Mouse (Mus musculus): Measurements from ENCODE around the gene Trmo. TPM values are rescaled to one million over a fixed set of nuclear protein-coding genes. Genes with fewer than 3 reads are reported as not detected.

The Trmo gene
- polyA plus RNA-seq, 1 experiment: 1.7 TPM

GRCm38 (mm10) chr4:46359539-46360253 lies 29.5 kb downstream of the Trmo start:
- Histone ChIP-seq H3K9me3 (ENCODE audit: control insufficient read depth, low read length) (peaks cover 4% of the 10 kb centered on the region), H3K27me3 (ENCODE audit: control insufficient read depth) (peaks cover 23% of the 10 kb centered on the region), H3K4me3 (replicated peaks) (no peak overlapping the region), H3K36me3 (ENCODE audit: control insufficient read depth) (no peaks in the 10 kb centered on the region), H3K4me1 (ENCODE audit: control insufficient read depth) (no peaks in the 10 kb centered on the region)
- no peak for TF ChIP-seq GATA1 (IDR thresholded peaks at IDR 0.05; ENCODE audit: low read length)
- TF ChIP-seq TAL1 (IDR thresholded peaks at IDR 0.05; ENCODE audit: low read length): no peak

GRCm38 (mm10) chr4:46356351-46357133 lies 32.7 kb downstream of the Trmo start:
- Histone ChIP-seq H3K4me1 (ENCODE audit: control insufficient read depth) (no peaks in the 10 kb centered on the region), H3K27me3 (ENCODE audit: control insufficient read depth) (peaks cover 44% of the 10 kb centered on the region), H3K9me3 (ENCODE audit: control insufficient read depth, low read length) (no peaks in the 10 kb centered on the region), H3K4me3 (replicated peaks) (no peak overlapping the region), H3K36me3 (ENCODE audit: control insufficient read depth) (no peaks in the 10 kb centered on the region)
- TF ChIP-seq GATA1 (IDR thresholded peaks at IDR 0.05; ENCODE audit: low read length) (no peak), TAL1 (IDR thresholded peaks at IDR 0.05; ENCODE audit: low read length) (no peak)

GRCm38 (mm10) chr4:46353045-46353444 lies 36.2 kb downstream of the Trmo start:
- no peak overlapping the region for H3K4me3 ChIP-seq (replicated peaks)
- no peaks in the 10 kb centered on the region for H3K36me3 ChIP-seq (ENCODE audit: control insufficient read depth)
- peaks cover 76% of the 10 kb centered on the region for H3K27me3 ChIP-seq (ENCODE audit: control insufficient read depth)
- H3K9me3 ChIP-seq (ENCODE audit: control insufficient read depth, low read length): no peaks in the 10 kb centered on the region
- H3K4me1 ChIP-seq (ENCODE audit: control insufficient read depth): no peaks in the 10 kb centered on the region
- TF ChIP-seq GATA1 (IDR thresholded peaks at IDR 0.05; ENCODE audit: low read length) (no peak), TAL1 (IDR thresholded peaks at IDR 0.05; ENCODE audit: low read length) (no peak)

- Histone ChIP-seq H3K9me3 (ENCODE audit: control insufficient read depth, low read length) (peaks cover 11% of the 10 kb centered on the region), H3K4me1 (ENCODE audit: control insufficient read depth) (no peaks in the 10 kb centered on the region), H3K27me3 (ENCODE audit: control insufficient read depth) (peaks cover 93% of the 10 kb centered on the region), H3K4me3 (replicated peaks) (no peak overlapping the region), H3K36me3 (ENCODE audit: control insufficient read depth) (no peaks in the 10 kb centered on the region)
- TF ChIP-seq GATA1 (IDR thresholded peaks at IDR 0.05; ENCODE audit: low read length) (no peak), TAL1 (IDR thresholded peaks at IDR 0.05; ENCODE audit: low read length) (no peak)
Measured at GRCm38 (mm10) chr4:46349530-46349929, 39.7 kb downstream of the Trmo start.

- TF ChIP-seq GATA1 (IDR thresholded peaks at IDR 0.05; ENCODE audit: low read length): no peak
- TF ChIP-seq TAL1 (IDR thresholded peaks at IDR 0.05; ENCODE audit: low read length): no peak
- peaks cover 97% of the 10 kb centered on the region for H3K27me3 ChIP-seq (ENCODE audit: control insufficient read depth)
- no peaks in the 10 kb centered on the region for H3K36me3 ChIP-seq (ENCODE audit: control insufficient read depth)
- no peak overlapping the region for H3K4me3 ChIP-seq (replicated peaks)
- H3K4me1 ChIP-seq (ENCODE audit: control insufficient read depth): peaks cover 3% of the 10 kb centered on the region
- H3K9me3 ChIP-seq (ENCODE audit: control insufficient read depth, low read length): peaks cover 11% of the 10 kb centered on the region
Measured at GRCm38 (mm10) chr4:46348897-46349296, 40.3 kb downstream of the Trmo start.

- Histone ChIP-seq H3K27me3 (ENCODE audit: control insufficient read depth) (peaks cover 99% of the 10 kb centered on the region), H3K9me3 (ENCODE audit: control insufficient read depth, low read length) (peaks cover 14% of the 10 kb centered on the region)
- TF ChIP-seq GATA1 (IDR thresholded peaks at IDR 0.05; ENCODE audit: low read length): no peak
Measured at GRCm38 (mm10) chr4:46347580-46348515, 41.4 kb downstream of the Trmo start.

GRCm38 (mm10) chr4:46347141-46347540 lies 42.1 kb downstream of the Trmo start:
- Histone ChIP-seq H3K4me3 (replicated peaks) (no peak overlapping the region), H3K27me3 (ENCODE audit: control insufficient read depth) (peaks cover 100% of the 10 kb centered on the region), H3K36me3 (ENCODE audit: control insufficient read depth) (no peaks in the 10 kb centered on the region), H3K9me3 (ENCODE audit: control insufficient read depth, low read length) (peaks cover 14% of the 10 kb centered on the region), H3K4me1 (ENCODE audit: control insufficient read depth) (peaks cover 3% of the 10 kb centered on the region)
- TF ChIP-seq GATA1 (IDR thresholded peaks at IDR 0.05; ENCODE audit: low read length): no peak
- TF ChIP-seq TAL1 (IDR thresholded peaks at IDR 0.05; ENCODE audit: low read length): no peak

More at GRCm38 (mm10) chr4:46347580-46348515, 41.4 kb downstream of the Trmo start:
- Histone ChIP-seq H3K4me3 (replicated peaks) (no peak overlapping the region), H3K4me1 (ENCODE audit: control insufficient read depth) (peaks cover 3% of the 10 kb centered on the region), H3K36me3 (ENCODE audit: control insufficient read depth) (no peaks in the 10 kb centered on the region)

- TF ChIP-seq GATA1 (IDR thresholded peaks at IDR 0.05; ENCODE audit: low read length) (no peak), TAL1 (IDR thresholded peaks at IDR 0.05; ENCODE audit: low read length) (no peak)
- H3K4me3 ChIP-seq (replicated peaks): no peak overlapping the region
- H3K27me3 ChIP-seq (ENCODE audit: control insufficient read depth): peaks cover 100% of the 10 kb centered on the region
Measured at GRCm38 (mm10) chr4:46346221-46346620, 43.0 kb downstream of the Trmo start.

More at GRCm38 (mm10) chr4:46346221-46346620, 43.0 kb downstream of the Trmo start:
- H3K9me3 ChIP-seq (ENCODE audit: control insufficient read depth, low read length): peaks cover 14% of the 10 kb centered on the region
- peaks cover 3% of the 10 kb centered on the region for H3K4me1 ChIP-seq (ENCODE audit: control insufficient read depth)
- H3K36me3 ChIP-seq (ENCODE audit: control insufficient read depth): no peaks in the 10 kb centered on the region

Data from erythroblast, embryonic 14.5 days (primary cell).